27 mouse cellular contexts compared by ENCODE assay signal in genomic region chr15:7308711-7309110, GRCm38 (mm10).
DNase-seq lines count a peak whose midpoint lies in the region; ATAC-seq and TF ChIP-seq lines count a peak whose summit lies in the region.
"Had no signal": no experiment of that assay in that cellular context is flagged by ENCODE, and none has a peak within 500 bp of the region (broad histone marks: within the 10 kb centered on the region; RNA-seq: fewer than 3 reads in every experiment).

No protein-coding gene starts in this region.

- no peak overlapping the region for H3K27ac ChIP-seq in lung, embryonic 14.5 days (ENCODE audit: low read depth)
- peak overlapping the region; percentile 4; the same call in 1 of the 2 replicates for H3K27ac ChIP-seq in embryonic facial prominence, embryonic 13.5 days
- no peak overlapping the region for H3K27ac ChIP-seq in limb, embryonic 13.5 days
- H3K27ac ChIP-seq in heart, embryonic 11.5 days (ENCODE audit: low read depth, low read length), result no peak overlapping the region
- H3K27ac ChIP-seq: forebrain, embryonic 10.5 days; forebrain, embryonic 15.5 days; hindbrain, postnatal 0 days; intestine, embryonic 15.5 days; kidney, postnatal 0 days; midbrain, embryonic 10.5 days; midbrain, embryonic 15.5 days; neural tube, embryonic 12.5 days had no signal

- no peak overlapping the region for H3K4me3 ChIP-seq in lung, embryonic 14.5 days (ENCODE audit: low read depth, low read length)
- H3K4me3 ChIP-seq in embryonic facial prominence, embryonic 13.5 days, result no peak overlapping the region
- no peak overlapping the region for H3K4me3 ChIP-seq in limb, embryonic 13.5 days
- H3K4me3 ChIP-seq in heart, embryonic 11.5 days (ENCODE audit: low read depth, low read length), result no peak overlapping the region
- H3K4me3 ChIP-seq: forebrain, embryonic 10.5 days; forebrain, embryonic 15.5 days; intestine, embryonic 15.5 days; midbrain, embryonic 10.5 days; midbrain, embryonic 15.5 days; neural tube, embryonic 12.5 days had no signal

- no peaks in the 10 kb centered on the region for H3K36me3 ChIP-seq in lung, embryonic 14.5 days (ENCODE audit: insufficient read depth)
- H3K36me3 ChIP-seq in embryonic facial prominence, embryonic 13.5 days, result no peaks in the 10 kb centered on the region
- H3K36me3 ChIP-seq in limb, embryonic 13.5 days, result no peaks in the 10 kb centered on the region
- H3K36me3 ChIP-seq in heart, embryonic 11.5 days (ENCODE audit: control insufficient read depth, insufficient read depth, low read length), result no peaks in the 10 kb centered on the region
- H3K36me3 ChIP-seq: forebrain, embryonic 10.5 days; forebrain, embryonic 15.5 days; intestine, embryonic 15.5 days; midbrain, embryonic 10.5 days; midbrain, embryonic 15.5 days; neural tube, embryonic 12.5 days had no signal

- H3K9me3 ChIP-seq in lung, embryonic 14.5 days (ENCODE audit: low read depth, low read length), result no peaks in the 10 kb centered on the region
- H3K9me3 ChIP-seq in embryonic facial prominence, embryonic 13.5 days, result no peaks in the 10 kb centered on the region
- no peaks in the 10 kb centered on the region for H3K9me3 ChIP-seq in limb, embryonic 13.5 days
- H3K9me3 ChIP-seq in heart, embryonic 11.5 days (replicated peaks; ENCODE audit: control insufficient read depth, low read length), result no peaks in the 10 kb centered on the region
- H3K9me3 ChIP-seq: forebrain, embryonic 10.5 days; forebrain, embryonic 15.5 days; intestine, embryonic 15.5 days; midbrain, embryonic 10.5 days; midbrain, embryonic 15.5 days; neural tube, embryonic 12.5 days had no signal

- H3K4me2 ChIP-seq in lung, embryonic 14.5 days, result no peak overlapping the region
- H3K4me2 ChIP-seq in embryonic facial prominence, embryonic 13.5 days, result no peak overlapping the region
- no peak overlapping the region for H3K4me2 ChIP-seq in limb, embryonic 13.5 days (replicated peaks)
- no peak overlapping the region for H3K4me2 ChIP-seq in heart, embryonic 11.5 days
- H3K4me2 ChIP-seq: forebrain, embryonic 15.5 days; intestine, embryonic 15.5 days; liver, embryonic 11.5 days; midbrain, embryonic 15.5 days; neural tube, embryonic 12.5 days had no signal

- 68% methylated on average over 4 of the region's 4 CpGs for WGBS in lung, embryonic 14.5 days
- WGBS in embryonic facial prominence, embryonic 13.5 days, result 46% methylated on average over 4 of the region's 4 CpGs
- WGBS in limb, embryonic 13.5 days, result 41% methylated on average over 4 of the region's 4 CpGs
- 78% methylated on average over 4 of the region's 4 CpGs for WGBS in heart, embryonic 11.5 days (ENCODE audit: insufficient replicate concordance)

- no peak for ATAC-seq in lung, embryonic 14.5 days (ENCODE audit: insufficient read depth)
- ATAC-seq in embryonic facial prominence, embryonic 13.5 days (ENCODE audit: insufficient number of reproducible peaks, insufficient read depth, low FRiP score, low TSS enrichment, low read depth), result no peak
- ATAC-seq in limb, embryonic 13.5 days (ENCODE audit: low FRiP score, low read depth), result peak; percentile 15; the same call in 1 of the 2 replicates
- ATAC-seq in heart, embryonic 11.5 days (replicated peaks; ENCODE audit: insufficient number of reproducible peaks, low FRiP score, low TSS enrichment), result no peak
- ATAC-seq: CD4-positive, CD25-positive, alpha-beta regulatory T cell, adult 4 months; forebrain, embryonic 15.5 days; hindbrain, postnatal 0 days; intestine, embryonic 15.5 days; liver, postnatal 0 days; lung, postnatal 0 days; midbrain, embryonic 15.5 days had no signal

- peak; percentile 32 for DNase-seq in lung, embryonic 14.5 days
- DNase-seq in lung, postnatal 10 days, result no peak
- no peak for DNase-seq in gastrocnemius, postnatal 25 days
- no peak for DNase-seq in kidney, postnatal 4 days
- DNase-seq: adrenal gland, postnatal 14 days; cerebellum, adult 11-12 months; cerebellum, adult 9-11 months; heart, postnatal 14 days; kidney, adult 8-10 months; layer of hippocampus, adult 9-11 months; liver, postnatal 0 days; thymus, adult 2 months; thymus, postnatal 4 days had no signal

- H3K27me3 ChIP-seq in lung, embryonic 14.5 days (ENCODE audit: insufficient read depth, low read length), result no peaks in the 10 kb centered on the region
- H3K27me3 ChIP-seq in embryonic facial prominence, embryonic 13.5 days, result no peaks in the 10 kb centered on the region
- H3K27me3 ChIP-seq in limb, embryonic 13.5 days, result no peaks in the 10 kb centered on the region
- no peaks in the 10 kb centered on the region for H3K27me3 ChIP-seq in heart, embryonic 11.5 days (ENCODE audit: control insufficient read depth, insufficient read depth, low read length)
- H3K27me3 ChIP-seq: forebrain, embryonic 15.5 days; intestine, embryonic 15.5 days; midbrain, embryonic 15.5 days; neural tube, embryonic 12.5 days had no signal

- no peak for TF ChIP-seq CTCF in lung, embryonic 14.5 days (IDR thresholded peaks at IDR 0.05; ENCODE audit: low read depth)

- H3K4me1 ChIP-seq in lung, embryonic 14.5 days (ENCODE audit: insufficient read depth), result no peaks in the 10 kb centered on the region
- 0 out of 2 replicates have a peak, but pooled peaks cover 2% of the 10 kb centered on the region for H3K4me1 ChIP-seq in embryonic facial prominence, embryonic 13.5 days
- H3K4me1 ChIP-seq in limb, embryonic 13.5 days, result no peaks in the 10 kb centered on the region
- H3K4me1 ChIP-seq in heart, embryonic 11.5 days (ENCODE audit: control insufficient read depth, insufficient read depth, low read length), result no peaks in the 10 kb centered on the region
- H3K4me1 ChIP-seq: forebrain, embryonic 10.5 days; forebrain, embryonic 15.5 days; intestine, embryonic 15.5 days; midbrain, embryonic 10.5 days; midbrain, embryonic 15.5 days; neural tube, embryonic 12.5 days had no signal

- H3K9ac ChIP-seq in lung, embryonic 14.5 days, result no peak overlapping the region
- no peak overlapping the region for H3K9ac ChIP-seq in embryonic facial prominence, embryonic 13.5 days
- H3K9ac ChIP-seq in limb, embryonic 13.5 days, result no peak overlapping the region
- no peak overlapping the region for H3K9ac ChIP-seq in heart, embryonic 11.5 days (ENCODE audit: low read depth, low read length)
- H3K9ac ChIP-seq: forebrain, embryonic 15.5 days; intestine, embryonic 15.5 days; liver, postnatal 0 days; midbrain, embryonic 15.5 days; neural tube, embryonic 12.5 days had no signal
